Mouse (Mus musculus) liver, postnatal 0 days (tissue): ENCODE results near the gene Adora2a.
"Not testable (repeated sequence)": the region's sequence is repeated elsewhere in the genome, so short reads cannot be mapped to it uniquely, and the experiment has no call there.

ENCODE experiments used
- CTCF ChIP-seq: sonication (generic); IDR thresholded peaks from 2 replicates; pipeline ENCODE4 v1.5.1; 2016; ENCODE audit warnings: antibody characterized with exemption, low read depth
- EP300 ChIP-seq: IDR thresholded peaks from 2 replicates; pipeline ENCODE4 v1.6.1; 2016; ENCODE audit warnings: antibody characterized with exemption, low read depth, mild to moderate bottlenecking

DNA sequence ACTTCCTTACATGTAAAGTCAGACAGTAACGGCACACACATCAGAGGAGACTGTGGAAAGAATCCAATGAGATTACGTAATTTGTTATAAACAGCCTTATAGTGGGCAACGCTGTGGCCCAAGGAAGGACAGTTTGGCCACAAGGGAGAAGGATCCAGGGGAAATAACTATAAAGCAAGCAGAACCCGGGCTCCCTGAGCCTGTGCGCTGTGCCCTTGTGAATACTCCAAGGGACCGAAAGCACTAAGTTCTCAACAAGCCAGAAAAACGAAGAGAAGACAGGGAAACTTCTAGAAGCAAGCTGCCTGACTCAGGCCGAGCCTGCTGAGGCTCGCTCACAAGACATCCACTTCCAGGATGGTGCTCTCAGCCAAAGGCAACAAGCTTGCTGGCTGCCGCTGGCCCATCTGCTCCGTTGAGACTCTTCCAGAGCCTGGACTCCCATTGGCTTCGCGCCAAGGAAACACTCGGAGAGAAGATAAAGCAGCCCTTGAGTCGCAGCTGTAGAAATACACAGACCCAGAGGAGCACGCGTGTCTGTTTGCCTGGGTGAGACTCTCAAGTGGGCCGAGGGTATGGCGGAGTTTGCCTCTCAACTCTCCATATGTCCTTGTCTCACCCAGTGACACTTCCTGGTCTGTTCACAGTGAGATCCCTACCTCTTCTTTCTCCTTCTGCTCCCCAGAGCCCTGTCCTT is 57.1 kb downstream of the Adora2a start:
- TF ChIP-seq CTCF, EP300: not testable (repeated sequence)
